Mouse (Mus musculus): ENCODE data around the gene Cdsn.
"Not testable (repeated sequence)": the region's sequence is repeated elsewhere in the genome, so short reads cannot be mapped to it uniquely, and the experiment has no call there.

Gene Cdsn

DNA sequence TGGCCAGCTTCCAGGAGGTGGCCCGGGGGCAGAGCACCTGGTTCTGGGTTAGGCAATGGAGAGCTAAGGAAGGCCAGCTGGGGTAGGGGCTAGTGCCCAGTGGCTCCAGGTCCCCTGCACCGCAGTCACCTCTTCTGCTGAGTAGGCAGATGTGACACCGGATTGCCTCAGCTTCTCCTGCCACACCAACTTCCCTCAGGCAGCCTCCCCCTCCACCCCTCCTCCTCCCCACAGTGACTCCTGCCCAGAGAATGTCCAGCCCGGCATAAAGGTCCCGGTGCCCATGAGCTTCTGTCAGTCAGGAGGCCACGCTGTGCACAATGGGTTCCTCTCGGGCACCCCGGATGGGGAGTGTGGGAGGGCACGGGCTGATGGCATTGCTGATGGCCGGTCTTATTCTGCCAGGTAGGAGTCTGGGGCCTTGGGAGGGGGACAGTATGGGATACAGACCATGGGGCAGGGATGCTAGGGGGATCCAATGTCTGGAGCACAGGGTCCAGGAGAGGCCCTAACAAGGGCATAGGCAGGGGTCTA, at the start of gene Cdsn:
Cdsn (plus strand) TSS at position 248 of the 534 bp plus-strand sequence.
- no peak for DNase-seq

GRCm38 (mm10) chr17:35502226-35502625, 49.7 kb upstream of the Cdsn start:
- DNase-seq: no peak

GRCm38 (mm10) chr17:35502762-35503161, 49.2 kb upstream of the Cdsn start:
- no peak for DNase-seq

DNA sequence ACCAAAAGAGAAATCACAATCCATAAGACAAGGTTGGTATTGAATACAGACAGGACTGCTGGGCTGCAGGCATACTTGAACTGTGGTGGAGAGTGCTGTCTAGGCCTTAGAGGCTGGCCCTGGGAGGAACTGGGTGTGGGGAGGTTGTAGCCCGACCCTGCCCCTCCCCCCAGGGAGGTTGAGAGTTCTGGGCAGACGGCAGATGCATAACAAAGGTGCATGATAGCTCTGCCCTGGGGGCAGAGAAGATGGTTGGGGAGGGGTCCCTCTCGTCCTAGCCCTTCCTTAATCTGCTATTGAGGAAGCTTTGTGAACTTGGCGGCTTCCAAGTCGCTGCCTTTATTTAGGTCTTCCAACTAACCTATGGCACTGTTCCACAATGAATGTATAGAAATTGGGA, 48.1 kb upstream of the Cdsn start:
- no peak for DNase-seq

- DNase-seq: no peak
Measured at GRCm38 (mm10) chr17:35504628-35505481, 47.1 kb upstream of the Cdsn start.

DNA sequence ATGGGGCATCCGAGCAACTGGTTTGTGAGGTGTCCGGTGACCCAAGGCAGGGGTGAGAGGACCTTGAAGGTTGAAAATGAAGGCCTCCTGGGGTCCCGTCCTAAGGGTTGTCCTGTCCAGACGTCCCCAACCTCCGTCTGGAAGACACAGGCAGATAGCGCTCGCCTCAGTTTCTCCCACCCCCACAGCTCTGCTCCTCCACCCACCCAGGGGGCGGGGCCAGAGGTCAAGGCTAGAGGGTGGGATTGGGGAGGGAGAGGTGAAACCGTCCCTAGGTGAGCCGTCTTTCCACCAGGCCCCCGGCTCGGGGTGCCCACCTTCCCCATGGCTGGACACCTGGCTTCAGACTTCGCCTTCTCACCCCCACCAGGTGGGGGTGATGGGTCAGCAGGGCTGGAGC, 46.2 kb upstream of the Cdsn start, which contains the start of gene Pou5f1:
Pou5f1 (plus strand) TSS at position 243 of the 400 bp plus-strand sequence.
- DNase-seq: no peak

DNA sequence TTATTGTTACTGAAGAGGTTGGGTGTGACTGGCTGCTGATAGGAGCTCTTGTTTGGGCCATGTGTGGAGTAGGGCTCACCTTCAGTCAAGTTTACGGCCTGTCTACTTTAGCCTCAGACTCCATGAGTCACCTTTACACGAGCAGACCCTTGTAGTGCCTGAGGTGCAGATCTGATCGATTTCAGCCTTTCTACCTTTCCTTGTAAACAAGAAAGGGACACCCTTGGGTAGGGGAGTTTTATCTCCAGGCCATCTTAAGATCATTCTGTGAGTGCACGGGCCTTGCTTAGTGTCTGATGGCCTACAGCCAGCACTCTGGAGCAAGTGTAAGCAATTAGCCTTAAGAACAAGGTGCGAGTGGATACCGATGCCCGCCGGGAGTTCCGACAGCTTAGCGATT, 45.0 kb upstream of the Cdsn start:
- DNase-seq: no peak

- DNase-seq: no peak
Measured at GRCm38 (mm10) chr17:35507556-35508260, 44.2 kb upstream of the Cdsn start.

GRCm38 (mm10) chr17:35508279-35508678, 43.6 kb upstream of the Cdsn start:
- not testable (repeated sequence) for DNase-seq

DNA sequence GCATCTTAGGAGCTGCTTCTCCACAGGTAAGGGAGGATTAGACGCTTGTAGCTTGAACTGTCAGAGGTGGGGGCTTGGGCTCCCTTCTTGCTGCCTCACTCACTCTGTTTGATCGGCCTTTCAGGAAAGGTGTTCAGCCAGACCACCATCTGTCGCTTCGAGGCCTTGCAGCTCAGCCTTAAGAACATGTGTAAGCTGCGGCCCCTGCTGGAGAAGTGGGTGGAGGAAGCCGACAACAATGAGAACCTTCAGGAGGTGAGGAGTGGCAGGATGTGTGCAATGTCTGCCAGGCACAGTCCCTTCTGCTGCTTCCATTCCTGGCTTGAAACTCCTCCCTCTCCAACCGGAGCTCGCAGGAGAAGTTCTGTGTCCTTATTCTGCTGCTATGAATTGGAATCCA, 42.6 kb upstream of the Cdsn start:
- DNase-seq: no peak

GRCm38 (mm10) chr17:35512916-35513626, 38.9 kb upstream of the Cdsn start:
- no peak for DNase-seq

DNA sequence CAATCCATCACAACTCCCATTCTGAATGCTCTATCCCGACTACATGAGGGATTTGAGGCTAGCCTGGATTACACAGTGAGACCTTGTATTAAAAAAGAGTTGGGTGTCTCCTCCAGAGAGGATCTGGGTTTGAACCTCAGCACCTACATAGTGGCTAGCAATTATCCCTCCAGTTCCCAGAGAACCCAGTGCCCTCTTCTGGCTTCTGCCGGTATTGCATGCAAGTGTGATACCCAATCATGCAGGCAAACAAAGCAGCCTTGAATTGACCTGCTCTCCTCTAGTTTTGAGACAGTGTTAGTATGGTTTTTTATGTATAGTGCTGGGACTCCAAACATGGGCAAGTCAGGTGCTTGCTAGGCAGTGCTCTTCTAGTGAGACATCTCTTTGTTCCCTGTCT, 38.0 kb upstream of the Cdsn start:
- peak; percentile 62 for DNase-seq

DNA sequence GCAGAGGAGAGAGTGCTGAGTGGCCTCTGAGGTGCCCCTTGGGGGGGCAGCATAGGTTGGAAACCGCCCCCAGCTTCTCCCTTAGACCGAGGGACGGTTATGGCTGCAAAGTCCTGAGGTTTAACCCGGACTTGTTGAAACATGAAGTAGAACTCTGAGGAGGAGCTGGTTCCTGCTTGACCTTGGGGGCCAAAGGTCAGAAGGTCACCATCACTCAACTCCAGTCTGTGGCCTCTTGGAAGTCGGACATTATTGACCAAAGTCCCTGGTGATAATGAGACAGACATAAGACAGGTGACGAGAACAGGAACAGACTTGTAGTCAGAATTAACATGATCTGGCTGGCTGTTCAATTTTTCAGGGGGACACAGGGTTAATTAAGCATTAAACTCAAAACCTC, 37.2 kb upstream of the Cdsn start:
- no peak for DNase-seq

GRCm38 (mm10) chr17:35515911-35516640, 35.9 kb upstream of the Cdsn start:
- no peak for DNase-seq

DNA sequence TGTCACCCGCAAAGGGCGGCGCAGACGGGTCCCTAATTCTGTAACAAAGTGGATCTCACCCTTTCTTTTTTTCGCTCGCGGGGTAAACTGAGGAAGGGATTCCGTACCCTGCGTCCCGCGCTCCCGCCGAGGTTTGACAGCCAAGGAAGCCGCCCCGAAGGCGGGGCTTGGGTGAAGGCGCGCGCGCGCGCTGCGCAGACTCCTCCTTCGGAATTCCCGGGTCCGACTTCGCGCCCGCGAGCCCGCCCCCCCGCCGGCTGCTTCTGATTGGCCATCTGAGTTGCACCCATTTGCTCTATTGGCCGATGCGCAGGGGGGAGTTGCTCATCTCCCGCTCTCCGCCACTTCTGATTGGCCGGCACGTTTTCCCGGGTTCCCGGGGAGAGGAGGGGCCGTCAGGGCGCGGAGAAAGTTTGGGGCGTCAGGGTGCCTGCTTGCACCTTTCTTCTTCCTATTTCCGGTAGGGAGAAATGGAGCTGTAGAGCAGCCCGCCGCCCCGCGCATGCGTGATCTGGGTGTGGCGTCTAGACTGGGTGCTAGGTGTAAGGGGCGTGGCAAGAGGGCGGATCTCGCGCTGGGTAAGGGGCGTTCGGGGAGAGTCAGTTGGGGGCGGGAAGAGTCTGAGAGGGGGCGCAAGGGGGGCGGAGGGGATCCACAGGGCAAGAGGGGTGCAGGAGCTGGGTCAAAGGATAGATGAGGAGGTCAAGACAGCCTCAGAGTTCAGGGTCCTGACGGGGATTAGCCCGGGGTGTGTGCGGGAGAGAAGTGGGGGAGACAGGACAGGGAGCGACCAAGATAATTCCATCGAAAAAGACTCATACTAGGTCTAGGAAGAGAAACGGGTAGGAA, 35.1 kb upstream of the Cdsn start, which contains the start of the genes Tcf19 and Cchcr1:
Tcf19 (minus strand) TSS at position 173 of the 849 bp plus-strand sequence.
Cchcr1 (plus strand) TSS at position 449 of the 849 bp plus-strand sequence.
- peak; percentile 92 for DNase-seq

DNA sequence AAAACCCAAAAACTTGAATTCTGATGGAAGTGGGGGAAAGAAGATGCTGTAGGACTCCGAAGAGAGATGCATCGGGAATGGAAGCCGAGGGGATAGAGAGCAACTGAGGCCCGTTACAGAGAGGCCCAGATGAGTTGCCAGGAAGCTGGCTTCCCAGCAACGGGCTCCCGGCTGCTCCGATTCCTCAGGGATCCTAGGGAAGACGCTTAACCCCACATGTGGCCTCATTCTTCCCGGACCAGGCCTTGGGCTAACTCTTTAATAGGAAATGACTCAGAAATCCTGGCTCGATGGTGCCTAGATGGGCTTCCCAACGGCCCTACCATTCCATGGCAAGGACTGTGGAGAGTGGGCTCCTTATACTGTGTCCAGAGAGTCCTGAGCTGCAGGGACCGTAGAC, 34.4 kb upstream of the Cdsn start:
- DNase-seq: no peak

GRCm38 (mm10) chr17:35524354-35524753, 27.6 kb upstream of the Cdsn start:
- no peak for DNase-seq

- DNase-seq: no peak
Measured at GRCm38 (mm10) chr17:35526644-35527043, 25.3 kb upstream of the Cdsn start.

DNA sequence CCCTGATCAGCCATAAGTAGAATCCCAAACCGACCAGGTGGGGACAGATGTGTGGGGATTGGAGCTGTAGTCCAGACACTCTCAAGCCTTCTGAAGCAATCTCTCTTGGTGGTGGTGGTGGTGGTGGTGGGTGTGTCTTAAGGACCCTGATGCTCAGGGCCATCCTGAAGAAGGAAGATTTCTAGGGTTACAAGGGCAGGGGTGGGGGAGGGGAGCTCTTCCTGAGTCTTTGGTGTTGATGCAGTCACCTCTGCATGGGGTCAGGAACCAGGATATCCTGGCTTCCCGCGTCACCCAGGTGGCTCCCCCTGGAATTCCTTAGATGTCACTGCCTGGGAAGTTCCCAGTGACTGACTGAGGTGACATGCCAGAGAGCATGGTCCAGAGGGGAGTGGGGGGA, 19.6 kb upstream of the Cdsn start:
- no peak for DNase-seq

- no peak for DNase-seq
Measured at GRCm38 (mm10) chr17:35532901-35533300, 19.0 kb upstream of the Cdsn start, which contains the start of gene Psors1c2. TSS of gene Psors1c2 (plus strand) at chr17:35533201.

DNA sequence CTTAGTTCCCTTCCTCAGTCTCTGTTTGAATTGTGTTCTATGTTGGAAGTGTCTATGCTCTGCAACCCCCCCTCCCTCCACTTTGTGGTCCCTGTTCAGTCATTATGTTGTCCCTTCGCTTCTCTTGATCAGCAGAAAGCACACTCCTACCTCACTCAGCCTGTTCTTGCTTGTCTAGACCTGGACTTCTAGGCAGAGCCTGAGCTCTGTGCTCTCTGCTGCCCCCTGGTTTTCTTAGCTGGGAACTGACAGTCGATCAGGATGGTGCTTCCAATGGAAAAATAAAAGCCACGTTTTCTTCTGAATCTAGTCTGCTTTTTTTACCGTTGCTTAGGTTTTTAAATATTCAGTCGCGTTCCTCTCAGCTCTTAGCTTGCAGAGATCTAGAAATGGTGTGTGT, 17.6 kb upstream of the Cdsn start:
- DNase-seq: peak; percentile 85
